Mouse (Mus musculus) liver, adult 2 months (tissue): ENCODE measurements around the gene Kank4. TPM values are rescaled to one million over a fixed set of nuclear protein-coding genes. Genes with fewer than 3 reads are reported as not detected.

Experiments used
- DNase-seq: peaks from one replicate; pipeline ENCODE4 v3.0.0-alpha.2; 2011; ENCODE audit warnings: low read depth, low spot score; ENCODE audit errors: extremely low read depth
- H3K27ac ChIP-seq: fragments of 200-500 bp; replicated peaks from 2 replicates; pipeline ENCODE4 v1.5.1; 2012; ENCODE audit warnings: low read depth, mild to moderate bottlenecking, control low read depth, inconsistent platforms, low read length; ENCODE audit not compliant: insufficient read depth
- H3K27me3 ChIP-seq: fragments of 200-500 bp; 2 replicates; pipeline ENCODE4 v1.6.1; 2012; ENCODE audit warnings: mild to moderate bottlenecking, moderate library complexity, low read length, inconsistent platforms; ENCODE audit not compliant: control insufficient read depth, insufficient read depth
- H3K36me3 ChIP-seq: fragments of 200-500 bp; 2 replicates; pipeline ENCODE4 v1.6.1; 2012; ENCODE audit warnings: low read length, inconsistent platforms; ENCODE audit not compliant: control insufficient read depth, insufficient read depth
- H3K4me1 ChIP-seq: fragments of 200-500 bp; 2 replicates; pipeline ENCODE4 v1.6.1; 2011; ENCODE audit warnings: low read length; ENCODE audit not compliant: control insufficient read depth, insufficient read depth
- H3K4me3 ChIP-seq: fragments of 200-500 bp; 2 replicates; pipeline ENCODE4 v1.5.1; 2011; ENCODE audit warnings: low read depth, mild to moderate bottlenecking, control low read depth, low read length, moderate library complexity; ENCODE audit not compliant: insufficient read depth
- H3K79me2 ChIP-seq: fragments of 200-500 bp; 2 replicates; pipeline ENCODE4 v1.6.1; 2012; ENCODE audit warnings: inconsistent platforms, mild to moderate bottlenecking, low read length, moderate library complexity; ENCODE audit not compliant: control insufficient read depth, insufficient read depth
- H3K9ac ChIP-seq: fragments of 200-500 bp; 2 replicates; pipeline ENCODE4 v1.6.1; 2012; ENCODE audit warnings: low read depth, mild to moderate bottlenecking, control low read depth, inconsistent platforms, low read length
- CTCF ChIP-seq: fragments of 200-500 bp; IDR thresholded peaks from 2 replicates; pipeline ENCODE4 v1.5.1; 2011; ENCODE audit warnings: low read depth, low read length, control low read depth
- POLR2A ChIP-seq: fragments of 200-500 bp; IDR thresholded peaks from 2 replicates; pipeline ENCODE4 v1.6.1; 2011; ENCODE audit warnings: low read length, control low read depth; ENCODE audit not compliant: insufficient read depth; ENCODE audit errors: extremely low read depth
- WGBS: fragments of 180-500 bp; shearing (Covaris S2); methylation state at CpG from one replicate; pipeline ENCODE4 v1.1.7; 2018; 5-methylcytosine and 5-hydroxymethylcytosine counted together
- polyA plus RNA-seq: library from polyadenylated mRNA; depleted of rRNA; stranded (reverse); fragments of >200 nt; gene quantifications from 2 replicates; pipeline ENCODE4 v1.2.3, GENCODE M21; 2012
- total RNA-seq: library from RNA; depleted of rRNA; stranded (reverse); fragments of >200 nt; gene quantifications from 2 replicates; pipeline ENCODE4 v1.2.3, GENCODE M21; 2014

Gene Kank4
- total and polyA plus RNA-seq, 2 experiments = 0.01 TPM; not detected in 1

- DNase-seq = no peak
- H3K27me3 ChIP-seq = peaks cover 2% of the 10 kb centered on the region; the same call in 1 of the 2 replicates
- no peaks in the 10 kb centered on the region for H3K36me3 ChIP-seq
- TF ChIP-seq CTCF = no peak
- no peak for TF ChIP-seq POLR2A
- no peaks in the 10 kb centered on the region for H3K4me1 ChIP-seq
- H3K9ac ChIP-seq = no peak overlapping the region
- H3K27ac ChIP-seq = no peak overlapping the region
- H3K4me3 ChIP-seq = no peak overlapping the region
- 90% methylated on average over 3 of the region's 3 CpGs for WGBS
- H3K79me2 ChIP-seq = no peaks in the 10 kb centered on the region
Observed at GRCm38 (mm10) chr4:98823047-98823446, 5.7 kb upstream of the Kank4 start.

GRCm38 (mm10) chr4:98822478-98822877 is 5.1 kb upstream of the Kank4 start:
- 74% methylated on average over 3 of the region's 3 CpGs for WGBS
- H3K4me1 ChIP-seq = no peaks in the 10 kb centered on the region
- TF ChIP-seq CTCF (no peak), POLR2A (no peak)

GRCm38 (mm10) chr4:98819216-98819755 is 1.9 kb upstream of the Kank4 start:
- Histone ChIP-seq H3K9ac (no peak overlapping the region), H3K79me2 (no peaks in the 10 kb centered on the region), H3K4me1 (no peaks in the 10 kb centered on the region), H3K4me3 (no peak overlapping the region), H3K27me3 (peaks cover 10% of the 10 kb centered on the region), H3K27ac (no peak overlapping the region), H3K36me3 (no peaks in the 10 kb centered on the region)
- no peak for TF ChIP-seq CTCF
- no peak for TF ChIP-seq POLR2A
- no peak for DNase-seq
- WGBS = 61% methylated on average over 10 of the region's 10 CpGs

More at GRCm38 (mm10) chr4:98822478-98822877, 5.1 kb upstream of the Kank4 start:
- no peak for DNase-seq
- H3K27ac ChIP-seq = no peak overlapping the region
- H3K9ac ChIP-seq = no peak overlapping the region
- no peaks in the 10 kb centered on the region for H3K36me3 ChIP-seq
- no peaks in the 10 kb centered on the region for H3K79me2 ChIP-seq
- peaks cover 4% of the 10 kb centered on the region for H3K27me3 ChIP-seq
- no peak overlapping the region for H3K4me3 ChIP-seq

- TF ChIP-seq POLR2A = no peak
- no peak for TF ChIP-seq CTCF
- no peak overlapping the region for H3K27ac ChIP-seq
- H3K79me2 ChIP-seq = no peaks in the 10 kb centered on the region
- peak overlapping the region; percentile 47; the same call in 1 of the 2 replicates for H3K4me3 ChIP-seq
- H3K9ac ChIP-seq = no peak overlapping the region
- 4% methylated on average over 14 of the region's 14 CpGs for WGBS
- DNase-seq = no peak
- no peaks in the 10 kb centered on the region for H3K36me3 ChIP-seq
- peaks cover 10% of the 10 kb centered on the region for H3K27me3 ChIP-seq
- no peaks in the 10 kb centered on the region for H3K4me1 ChIP-seq
Observed at GRCm38 (mm10) chr4:98816807-98817183, 542 bp downstream of the Kank4 start.

- WGBS = 84% methylated on average over 9 of the region's 9 CpGs
- H3K4me1 ChIP-seq = no peaks in the 10 kb centered on the region
- H3K27ac ChIP-seq = no peak overlapping the region
- no peaks in the 10 kb centered on the region for H3K27me3 ChIP-seq
- H3K79me2 ChIP-seq = no peaks in the 10 kb centered on the region
- H3K36me3 ChIP-seq = no peaks in the 10 kb centered on the region
- no peak overlapping the region for H3K4me3 ChIP-seq
- no peak for TF ChIP-seq CTCF
- no peak for TF ChIP-seq POLR2A
- H3K9ac ChIP-seq = no peak overlapping the region
- no peak for DNase-seq
Observed at GRCm38 (mm10) chr4:98806306-98806705, 11.0 kb downstream of the Kank4 start.

- Histone ChIP-seq H3K9ac (no peak overlapping the region), H3K27me3 (no peaks in the 10 kb centered on the region), H3K79me2 (no peaks in the 10 kb centered on the region), H3K36me3 (no peaks in the 10 kb centered on the region), H3K4me3 (no peak overlapping the region), H3K27ac (no peak overlapping the region), H3K4me1 (no peaks in the 10 kb centered on the region)
- 69% methylated on average over 12 of the region's 12 CpGs for WGBS
- DNase-seq = no peak
- TF ChIP-seq CTCF = no peak
- no peak for TF ChIP-seq POLR2A
Observed at GRCm38 (mm10) chr4:98805291-98806048, 11.9 kb downstream of the Kank4 start.
